Mouse (Mus musculus): ENCODE data around the gene Megf11.

- TF ChIP-seq GATA1 (IDR thresholded peaks at IDR 0.05; ENCODE audit: low read depth, low read length) (no peak), POLR2A (IDR thresholded peaks at IDR 0.05; ENCODE audit: control insufficient read depth in 1 of 2, insufficient read depth in 1 of 2, low read depth in 1 of 2, low read length in 2 of 2, poor library complexity in 1 of 2) (no peak), TBP (IDR thresholded peaks at IDR 0.05; ENCODE audit: low read depth, low read length) (no peak), POLR2AphosphoS2 (IDR thresholded peaks at IDR 0.05; ENCODE audit: low read length) (no peak), CTCF (IDR thresholded peaks at IDR 0.05 in 2 of 3, conservative IDR thresholded peaks at IDR 0.05 in 1 of 3; ENCODE audit: control insufficient read depth in 1 of 3, insufficient read depth in 1 of 3, low read depth in 2 of 3, low read length in 3 of 3, poor library complexity in 1 of 3, severe bottlenecking in 1 of 3) (no peak), MAFK (IDR thresholded peaks at IDR 0.05; ENCODE audit: borderline replicate concordance, low read depth, low read length) (no peak), MEF2A (IDR thresholded peaks at IDR 0.05; ENCODE audit: extremely low read depth, insufficient replicate concordance, low read depth, low read length, poor library complexity, severe bottlenecking) (no peak), SIN3A (IDR thresholded peaks at IDR 0.05; ENCODE audit: low read length) (no peak), CHD2 (IDR thresholded peaks at IDR 0.05; ENCODE audit: low read length) (no peak), ZC3H11A (IDR thresholded peaks at IDR 0.05; ENCODE audit: low read depth, low read length) (no peak), EP300 (IDR thresholded peaks at IDR 0.05; ENCODE audit: low read depth in 1 of 2, low read length in 2 of 2) (no peak), JUND (IDR thresholded peaks at IDR 0.05; ENCODE audit: low read depth, low read length) (no peak), TAL1 (IDR thresholded peaks at IDR 0.05; ENCODE audit: low read length) (no peak), ZMIZ1 (IDR thresholded peaks at IDR 0.05; ENCODE audit: low read depth, low read length) (no peak)
Observed at GRCm38 (mm10) chr9:64612121-64612983, 226.9 kb downstream of the Megf11 start.
